Comparison of ENCODE assay signal across 9 mouse cellular contexts in genomic region chr7:68749919-68750318, GRCm38 (mm10). TPM values are rescaled to one million over a fixed set of nuclear protein-coding genes. Genes with fewer than 3 reads are reported as not detected.
DNase-seq lines count a peak whose midpoint lies in the region; ATAC-seq lines count a peak whose summit lies in the region.
"Had no signal": no experiment of that assay in that cellular context is flagged by ENCODE, and none has a peak within 500 bp of the region (broad histone marks: within the 10 kb centered on the region; RNA-seq: fewer than 3 reads in every experiment).

No protein-coding gene starts in this region.

- intact Hi-C loops in left cerebral cortex, postnatal 10 days (cut with DNase I) = no loop called here

- H3K9ac ChIP-seq in kidney, embryonic 15.5 days = 0 out of 2 replicates have a peak overlapping the region, but pooled peaks have one; percentile 10
- H3K9ac ChIP-seq in forebrain, embryonic 11.5 days (ENCODE audit: low read length) = peak overlapping the region; percentile 13; the same call in 1 of the 2 replicates
- H3K9ac ChIP-seq in intestine, embryonic 15.5 days = no peak overlapping the region
- H3K9ac ChIP-seq in midbrain, embryonic 15.5 days = no peak overlapping the region

- H3K4me1 ChIP-seq in kidney, embryonic 15.5 days = peaks cover 26% of the 10 kb centered on the region
- H3K4me1 ChIP-seq in forebrain, embryonic 11.5 days (replicated peaks; ENCODE audit: control insufficient read depth, insufficient read depth, low read length) = peaks cover 2% of the 10 kb centered on the region; the same call in 1 of the 2 replicates
- peaks cover 12% of the 10 kb centered on the region for H3K4me1 ChIP-seq in intestine, embryonic 15.5 days (replicated peaks)
- H3K4me1 ChIP-seq in midbrain, embryonic 15.5 days = peaks cover 31% of the 10 kb centered on the region

- no peak for ATAC-seq in kidney, embryonic 15.5 days (replicated peaks; ENCODE audit: low FRiP score)
- no peak for ATAC-seq in forebrain, embryonic 11.5 days (replicated peaks; ENCODE audit: low FRiP score)
- ATAC-seq in intestine, embryonic 15.5 days = peak; percentile 12
- no peak for ATAC-seq in midbrain, embryonic 15.5 days (replicated peaks)

- peak overlapping the region; percentile 90 for H3K4me3 ChIP-seq in kidney, embryonic 15.5 days (replicated peaks)
- peak overlapping the region; percentile 72; the same call in 1 of the 2 replicates for H3K4me3 ChIP-seq in forebrain, embryonic 11.5 days (ENCODE audit: low read depth, low read length)
- peak overlapping the region; percentile 66 for H3K4me3 ChIP-seq in intestine, embryonic 15.5 days (replicated peaks)
- H3K4me3 ChIP-seq in midbrain, embryonic 15.5 days = peak overlapping the region; percentile 96

- H3K27ac ChIP-seq in kidney, embryonic 15.5 days = peak overlapping the region; percentile 54
- no peak overlapping the region for H3K27ac ChIP-seq in forebrain, embryonic 11.5 days (ENCODE audit: low read depth, low read length)
- peak overlapping the region; percentile 66 for H3K27ac ChIP-seq in intestine, embryonic 15.5 days
- H3K27ac ChIP-seq in midbrain, embryonic 15.5 days = no peak overlapping the region

- no peak for DNase-seq in kidney, postnatal 25 days
- no peak for DNase-seq in forebrain, embryonic 11.5 days (ENCODE audit: low spot score)
- DNase-seq in left cerebral cortex, postnatal 10 days (ENCODE audit: extremely low spot score in 1 of 2, low spot score in 2 of 2) = no peak
- no peak for DNase-seq in frontal cortex, postnatal 14 days (ENCODE audit: low spot score in 2 of 2)
- no peak for DNase-seq in gastrocnemius, postnatal 10 days

- no peaks in the 10 kb centered on the region for H3K27me3 ChIP-seq in kidney, embryonic 15.5 days
- no peaks in the 10 kb centered on the region for H3K27me3 ChIP-seq in forebrain, embryonic 11.5 days (ENCODE audit: control insufficient read depth, insufficient read depth, low read length)
- no peaks in the 10 kb centered on the region for H3K27me3 ChIP-seq in intestine, embryonic 15.5 days (replicated peaks)
- H3K27me3 ChIP-seq in midbrain, embryonic 15.5 days (replicated peaks) = no peaks in the 10 kb centered on the region

- H3K4me2 ChIP-seq in kidney, embryonic 15.5 days = peak overlapping the region; percentile 73
- H3K4me2 ChIP-seq in forebrain, embryonic 11.5 days (ENCODE audit: low read depth, low read length, severe bottlenecking) = peak overlapping the region; percentile 45
- H3K4me2 ChIP-seq in intestine, embryonic 15.5 days (replicated peaks) = peak overlapping the region; percentile 79
- H3K4me2 ChIP-seq in midbrain, embryonic 15.5 days = peak overlapping the region; percentile 93

- WGBS in kidney, embryonic 15.5 days = 73% methylated on average over 8 of the region's 8 CpGs
- 73% methylated on average over 8 of the region's 8 CpGs for WGBS in forebrain, embryonic 11.5 days
- WGBS in intestine, embryonic 15.5 days = 46% methylated on average over 8 of the region's 8 CpGs
- WGBS in midbrain, embryonic 15.5 days = 70% methylated on average over 8 of the region's 8 CpGs

- peaks cover 4% of the 10 kb centered on the region for H3K36me3 ChIP-seq in kidney, embryonic 15.5 days
- no peaks in the 10 kb centered on the region for H3K36me3 ChIP-seq in forebrain, embryonic 11.5 days (ENCODE audit: control insufficient read depth, insufficient read depth, low read length)
- no peaks in the 10 kb centered on the region for H3K36me3 ChIP-seq in intestine, embryonic 15.5 days
- H3K36me3 ChIP-seq in midbrain, embryonic 15.5 days (replicated peaks) = no peaks in the 10 kb centered on the region
- H3K36me3 ChIP-seq: G1E had no signal

- no peaks in the 10 kb centered on the region for H3K9me3 ChIP-seq in kidney, embryonic 15.5 days (replicated peaks)
- no peaks in the 10 kb centered on the region for H3K9me3 ChIP-seq in forebrain, embryonic 11.5 days (ENCODE audit: control insufficient read depth, low read length)
- H3K9me3 ChIP-seq in intestine, embryonic 15.5 days = no peaks in the 10 kb centered on the region
- H3K9me3 ChIP-seq in midbrain, embryonic 15.5 days = no peaks in the 10 kb centered on the region

RNA-seq across cellular contexts. Expression of gene Arrdc4, which starts 0.9 kb away (rescaled TPM):
- polyA plus RNA-seq in kidney, embryonic 15.5 days (2015; fragmentation: Nextera tagmentation; extraction: Ambion mirVana) = 27.2 and 27.6 TPM in 2 replicates
- polyA plus RNA-seq in forebrain, embryonic 11.5 days (2014; fragmentation: Nextera tagmentation; extraction: Ambion mirVana) = 16.6 and 18.6 TPM in 2 replicates
- 28.2 and 29.6 TPM in 2 replicates for polyA plus RNA-seq in intestine, embryonic 15.5 days (2015; fragmentation: Nextera tagmentation; extraction: Ambion mirVana)
- 22.7 and 23.4 TPM in 2 replicates for polyA plus RNA-seq in midbrain, embryonic 15.5 days (2015; fragmentation: Nextera tagmentation; extraction: Ambion mirVana)
- total RNA-seq in left cerebral cortex, postnatal 10 days (2021) = 10 to 100 TPM; 23.7 to 28.7 TPM
- 10 to 100 TPM; 13.0 to 13.1 TPM for total RNA-seq in gastrocnemius, postnatal 10 days (2021)
- polyA plus RNA-seq: G1E had no signal

Comparison
In these comparisons a context has a peak if more than half of its experiments do, and no peak if none do; other contexts are left out.
1. H3K27ac ChIP-seq: peak in kidney, embryonic 15.5 days (single experiment) and intestine, embryonic 15.5 days (single experiment); none in forebrain, embryonic 11.5 days (single experiment) and midbrain, embryonic 15.5 days (single experiment).
2. H3K9ac ChIP-seq: peak in kidney, embryonic 15.5 days (single experiment) and forebrain, embryonic 11.5 days (single experiment); none in intestine, embryonic 15.5 days (single experiment) and midbrain, embryonic 15.5 days (single experiment).
3. Peak in every context shown above with its lines, with median percentiles within 50 percentile points of each other: H3K4me2 ChIP-seq and H3K4me3 ChIP-seq.